ENCODE assay signal across 8 mouse cellular contexts in the genomic region with DNA sequence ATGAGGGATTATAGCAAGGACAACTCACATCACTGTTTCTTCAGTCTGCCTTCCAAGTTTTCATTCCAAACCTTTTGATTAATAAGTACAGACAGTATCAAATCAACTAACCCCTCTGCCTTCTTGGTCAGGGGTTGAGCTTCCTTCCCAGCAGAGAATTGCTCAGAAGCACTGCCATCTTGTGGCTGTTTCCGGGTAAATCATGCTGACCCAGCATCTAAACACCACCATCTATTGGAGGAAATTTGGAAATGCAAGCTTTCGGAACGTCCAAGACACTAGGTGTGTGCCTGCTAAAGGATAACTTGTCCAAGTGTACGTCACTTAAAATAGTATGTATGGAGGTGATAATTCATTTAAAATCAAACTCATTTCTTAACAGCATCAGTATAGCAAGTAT.
DNase-seq lines count a peak whose midpoint lies in the region; ATAC-seq and TF ChIP-seq lines count a peak whose summit lies in the region.

No protein-coding gene starts in this region.

- no peak overlapping the region for H3K4me2 ChIP-seq in kidney, embryonic 15.5 days
- no peak overlapping the region for H3K4me2 ChIP-seq in hindbrain, postnatal 0 days (ENCODE audit: low read depth, low read length)
- H3K4me2 ChIP-seq in midbrain, embryonic 14.5 days (ENCODE audit: low read length) = no peak overlapping the region
- H3K4me2 ChIP-seq in stomach, embryonic 14.5 days (replicated peaks; ENCODE audit: low read depth, low read length) = no peak overlapping the region

- H3K27ac ChIP-seq in kidney, embryonic 15.5 days = no peak overlapping the region
- H3K27ac ChIP-seq in forebrain, embryonic 10.5 days = no peak overlapping the region
- H3K27ac ChIP-seq in hindbrain, postnatal 0 days = no peak overlapping the region
- H3K27ac ChIP-seq in midbrain, embryonic 14.5 days (replicated peaks; ENCODE audit: low read depth, low read length) = no peak overlapping the region
- no peak overlapping the region for H3K27ac ChIP-seq in stomach, embryonic 14.5 days (ENCODE audit: low read length)

- no peaks in the 10 kb centered on the region for H3K9me3 ChIP-seq in kidney, embryonic 15.5 days (replicated peaks)
- no peaks in the 10 kb centered on the region for H3K9me3 ChIP-seq in forebrain, embryonic 10.5 days
- no peaks in the 10 kb centered on the region for H3K9me3 ChIP-seq in hindbrain, postnatal 0 days (ENCODE audit: low read length)
- no peaks in the 10 kb centered on the region for H3K9me3 ChIP-seq in midbrain, embryonic 14.5 days (ENCODE audit: control insufficient read depth, low read length)
- H3K9me3 ChIP-seq in stomach, embryonic 14.5 days (ENCODE audit: control insufficient read depth, low read depth, low read length) = no peaks in the 10 kb centered on the region

- H3K4me1 ChIP-seq in kidney, embryonic 15.5 days = 0 out of 2 replicates have a peak, but pooled peaks cover 10% of the 10 kb centered on the region
- no peaks in the 10 kb centered on the region for H3K4me1 ChIP-seq in forebrain, embryonic 10.5 days
- H3K4me1 ChIP-seq in hindbrain, postnatal 0 days (ENCODE audit: insufficient read depth, low read length) = no peaks in the 10 kb centered on the region
- H3K4me1 ChIP-seq in midbrain, embryonic 14.5 days (ENCODE audit: control insufficient read depth, insufficient read depth, low read length) = no peaks in the 10 kb centered on the region
- H3K4me1 ChIP-seq in stomach, embryonic 14.5 days (ENCODE audit: control insufficient read depth, insufficient read depth, low read length) = no peaks in the 10 kb centered on the region

- H3K9ac ChIP-seq in kidney, embryonic 15.5 days = no peak overlapping the region
- H3K9ac ChIP-seq in hindbrain, postnatal 0 days (replicated peaks; ENCODE audit: low read length) = no peak overlapping the region
- H3K9ac ChIP-seq in midbrain, embryonic 14.5 days (replicated peaks; ENCODE audit: low read length) = no peak overlapping the region
- H3K9ac ChIP-seq in stomach, embryonic 14.5 days (replicated peaks; ENCODE audit: low read depth, low read length) = no peak overlapping the region

- no peak for TF ChIP-seq POLR2A in brain, embryonic 14.5 days (IDR thresholded peaks at IDR 0.05; ENCODE audit: borderline replicate concordance, extremely low read depth, insufficient read depth, insufficient read length, poor library complexity, severe bottlenecking)

- DNase-seq in kidney, adult 11 months = peak; percentile 4
- DNase-seq in brain, embryonic 14.5 days (ENCODE audit: low read depth) = peak; percentile 89
- DNase-seq in forebrain, embryonic 10.5 days (ENCODE audit: extremely low spot score, low spot score) = peak; percentile 59
- peak; percentile 89 for DNase-seq in hindbrain, postnatal 0 days (ENCODE audit: low spot score)
- DNase-seq in left cerebral cortex, adult 18-20 months (ENCODE audit: low spot score in 2 of 2) = peak; percentile 63 to 68
- peak; percentile 90 for DNase-seq in midbrain, embryonic 14.5 days

- H3K27me3 ChIP-seq in kidney, embryonic 15.5 days = no peaks in the 10 kb centered on the region
- no peaks in the 10 kb centered on the region for H3K27me3 ChIP-seq in forebrain, embryonic 10.5 days (ENCODE audit: poor library complexity, severe bottlenecking)
- H3K27me3 ChIP-seq in hindbrain, postnatal 0 days (ENCODE audit: insufficient read depth, low read length) = no peaks in the 10 kb centered on the region
- no peaks in the 10 kb centered on the region for H3K27me3 ChIP-seq in midbrain, embryonic 14.5 days (ENCODE audit: control insufficient read depth, insufficient read depth, low read length)
- H3K27me3 ChIP-seq in stomach, embryonic 14.5 days (ENCODE audit: control insufficient read depth, insufficient read depth, low read length) = no peaks in the 10 kb centered on the region

- no peak for ATAC-seq in kidney, embryonic 15.5 days (replicated peaks; ENCODE audit: low FRiP score)
- ATAC-seq in hindbrain, postnatal 0 days = peak; percentile 70
- ATAC-seq in midbrain, embryonic 14.5 days (ENCODE audit: low FRiP score, low TSS enrichment) = peak; percentile 24; the same call in 1 of the 2 replicates
- ATAC-seq in stomach, embryonic 14.5 days (ENCODE audit: insufficient number of reproducible peaks, insufficient read depth, low FRiP score, low read depth) = 0 out of 2 replicates have a peak, but pooled peaks have one; percentile 10

- H3K4me3 ChIP-seq in kidney, embryonic 15.5 days (replicated peaks) = no peak overlapping the region
- no peak overlapping the region for H3K4me3 ChIP-seq in forebrain, embryonic 10.5 days
- no peak overlapping the region for H3K4me3 ChIP-seq in hindbrain, postnatal 0 days (ENCODE audit: low read length)
- H3K4me3 ChIP-seq in midbrain, embryonic 14.5 days (replicated peaks; ENCODE audit: low read depth, low read length) = no peak overlapping the region
- no peak overlapping the region for H3K4me3 ChIP-seq in stomach, embryonic 14.5 days (ENCODE audit: low read depth, low read length)

- TF ChIP-seq CTCF in brain, embryonic 14.5 days (IDR thresholded peaks at IDR 0.05; ENCODE audit: borderline replicate concordance, extremely low read depth, insufficient read depth, insufficient read length) = peak; percentile 91
- peak; percentile 99 for TF ChIP-seq CTCF in hindbrain, postnatal 0 days (IDR thresholded peaks at IDR 0.05; ENCODE audit: low read depth)

- 26% methylated on average over 4 of the region's 4 CpGs for WGBS in kidney, embryonic 15.5 days
- WGBS in forebrain, embryonic 10.5 days = 19% methylated on average over 4 of the region's 4 CpGs
- 15% methylated on average over 4 of the region's 4 CpGs for WGBS in hindbrain, postnatal 0 days
- WGBS in midbrain, embryonic 14.5 days = 21% methylated on average over 4 of the region's 4 CpGs
- WGBS in stomach, embryonic 14.5 days = 17% methylated on average over 4 of the region's 4 CpGs

- H3K36me3 ChIP-seq in kidney, embryonic 15.5 days = no peaks in the 10 kb centered on the region
- no peaks in the 10 kb centered on the region for H3K36me3 ChIP-seq in forebrain, embryonic 10.5 days (replicated peaks)
- H3K36me3 ChIP-seq in hindbrain, postnatal 0 days (ENCODE audit: insufficient read depth, low read length) = no peaks in the 10 kb centered on the region
- H3K36me3 ChIP-seq in midbrain, embryonic 14.5 days (ENCODE audit: control insufficient read depth, insufficient read depth, low read length) = no peaks in the 10 kb centered on the region
- H3K36me3 ChIP-seq in stomach, embryonic 14.5 days (ENCODE audit: control insufficient read depth, insufficient read depth, low read length) = no peaks in the 10 kb centered on the region

Comparison
In these comparisons a context has a peak if more than half of its experiments do, and no peak if none do; other contexts are left out.
1. DNase-seq: peak in every context shown above with its lines; median percentile 90 in midbrain, embryonic 14.5 days; 89 in brain, embryonic 14.5 days; 89 in hindbrain, postnatal 0 days; 66 in left cerebral cortex, adult 18-20 months; 59 in forebrain, embryonic 10.5 days; 4 in kidney, adult 11 months.